ENCODE assay signal across 27 mouse cellular contexts in genomic region chr8:47058971-47059370, GRCm38 (mm10).
"Had no signal": no experiment of that assay in that cellular context is flagged by ENCODE, and none has a peak within 500 bp of the region (broad histone marks: within the 10 kb centered on the region; RNA-seq: fewer than 3 reads in every experiment).

No protein-coding gene starts in this region.

- H3K36me3 ChIP-seq: heart, embryonic 12.5 days; hindbrain, embryonic 10.5 days; hindbrain, embryonic 12.5 days; intestine, embryonic 15.5 days; limb, embryonic 10.5 days; limb, embryonic 12.5 days; liver, embryonic 13.5 days; liver, embryonic 15.5 days had no signal

- H3K4me1 ChIP-seq: heart, embryonic 12.5 days; hindbrain, embryonic 12.5 days; intestine, embryonic 15.5 days; liver, embryonic 13.5 days; liver, embryonic 15.5 days had no signal

- H3K9ac ChIP-seq: heart, embryonic 12.5 days; hindbrain, embryonic 12.5 days; hindbrain, embryonic 14.5 days; intestine, embryonic 15.5 days; limb, embryonic 12.5 days; liver, embryonic 13.5 days; liver, embryonic 15.5 days; liver, postnatal 0 days had no signal

- H3K27me3 ChIP-seq: heart, embryonic 12.5 days; hindbrain, embryonic 12.5 days; intestine, embryonic 15.5 days; limb, embryonic 12.5 days; liver, embryonic 13.5 days; liver, embryonic 15.5 days had no signal

- DNase-seq: gastrocnemius, postnatal 14 days; gastrocnemius, postnatal 36 days; heart, adult 11 months; heart, adult 2 months; heart, postnatal 10 days; heart, postnatal 4 days; kidney, adult 18-20 months; kidney, adult 8-10 months; kidney, postnatal 10 days; kidney, postnatal 25 days; kidney, postnatal 4 days; liver; liver, embryonic 13.5 days; liver, postnatal 0 days had no signal

- H3K4me2 ChIP-seq: heart, embryonic 12.5 days; hindbrain, embryonic 12.5 days; hindbrain, embryonic 14.5 days; intestine, embryonic 15.5 days; limb, embryonic 12.5 days; liver, embryonic 11.5 days; liver, embryonic 13.5 days; liver, embryonic 15.5 days had no signal

- H3K4me3 ChIP-seq: heart, adult 2 months; heart, embryonic 12.5 days; hindbrain, embryonic 10.5 days; hindbrain, embryonic 12.5 days; intestine, embryonic 15.5 days; layer of hippocampus, adult 2 months; left cerebral cortex, adult 2 months; limb, embryonic 10.5 days; limb, embryonic 12.5 days; liver, embryonic 13.5 days; liver, embryonic 15.5 days had no signal

- H3K9me3 ChIP-seq: heart, embryonic 12.5 days; hindbrain, embryonic 12.5 days; intestine, embryonic 15.5 days; limb, embryonic 10.5 days; limb, embryonic 12.5 days; liver, embryonic 13.5 days; liver, embryonic 15.5 days had no signal

- ATAC-seq: hindbrain, embryonic 16.5 days; inflammation-experienced regulatory T-cells, adult 6 months; intestine, embryonic 15.5 days; liver, postnatal 0 days had no signal

- H3K27ac ChIP-seq: heart, adult 2 months; hindbrain, embryonic 12.5 days; hindbrain, embryonic 14.5 days; intestine, embryonic 15.5 days; layer of hippocampus, adult 2 months; left cerebral cortex, adult 2 months; limb, embryonic 10.5 days; limb, embryonic 12.5 days; liver, embryonic 13.5 days; liver, embryonic 15.5 days had no signal
